Mouse (Mus musculus) C2C12 (cell line): ENCODE results near the gene P4ha2. TPM values are rescaled to one million over a fixed set of nuclear protein-coding genes. Genes with fewer than 3 reads are reported as not detected.

Experiments
- H3K27me3 ChIP-seq: one replicate; pipeline ENCODE4 v1.6.1; 2011; ENCODE audit not compliant: control insufficient read depth, insufficient read depth, insufficient read length
- H3K36me3 ChIP-seq: one replicate; pipeline ENCODE4 v1.6.1; 2011; ENCODE audit not compliant: control insufficient read depth, insufficient read depth
- H3K4me3 ChIP-seq: one replicate; pipeline ENCODE4 v1.5.1; 2011; ENCODE audit warnings: mild to moderate bottlenecking, control low read depth; ENCODE audit not compliant: poor library complexity, insufficient read depth, severe bottlenecking
- H3K79me2 ChIP-seq: one replicate; pipeline ENCODE4 v1.6.1; 2011; ENCODE audit not compliant: control insufficient read depth, insufficient read depth
- H3K79me3 ChIP-seq: one replicate; pipeline ENCODE4 v1.6.1; 2011; ENCODE audit warnings: low read depth, control low read depth
- H3ac ChIP-seq: one replicate; pipeline ENCODE3; 2011; ENCODE audit warnings: low read depth; ENCODE audit not compliant: control insufficient read depth, insufficient read length
- CEBPB ChIP-seq: IDR thresholded peaks from one replicate; pipeline ENCODE4 v1.6.1; 2011; ENCODE audit warnings: low read depth, mild to moderate bottlenecking, control low read depth, moderate library complexity
- CTCF ChIP-seq: IDR thresholded peaks from one replicate; pipeline ENCODE4 v1.5.1; 2011; ENCODE audit not compliant: control insufficient read depth, insufficient read depth, insufficient read length
- FOSL1 ChIP-seq: IDR thresholded peaks from one replicate; pipeline ENCODE4 v1.8.0; 2011; ENCODE audit warnings: mild to moderate bottlenecking, low read length; ENCODE audit not compliant: poor library complexity, insufficient read depth, severe bottlenecking
- MAX ChIP-seq: IDR thresholded peaks from one replicate; pipeline ENCODE4 v1.6.1; 2011; ENCODE audit warnings: mild to moderate bottlenecking, control low read depth
- MYOD1 ChIP-seq: IDR thresholded peaks from one replicate; pipeline ENCODE4 v1.6.1; 2011; ENCODE audit warnings: low read depth; ENCODE audit not compliant: control insufficient read depth, insufficient read length
- MYOG ChIP-seq: IDR thresholded peaks from one replicate; pipeline ENCODE4 v1.6.1; 2011; ENCODE audit not compliant: control insufficient read depth, insufficient read length; ENCODE audit errors: extremely low read depth
- USF1 ChIP-seq: IDR thresholded peaks from one replicate; pipeline ENCODE4 v1.6.1; 2011; ENCODE audit warnings: low read depth, mild to moderate bottlenecking, control low read depth, moderate library complexity
- polyA plus RNA-seq: library from polyadenylated mRNA; unstranded; fragments of >200 nt; fragmentation: generic; extraction: Trizol; gene quantifications from one replicate; pipeline ENCODE4 v1.2.1, GENCODE M21; 2012; ENCODE audit warnings: missing spikeins

The P4ha2 gene
- polyA plus RNA-seq, 1 experiment: 26.4 TPM

GRCm38 (mm10) chr11:54122416-54123264 is 22.7 kb downstream of the P4ha2 start:
- Histone ChIP-seq H3K36me3 (peaks cover 34% of the 10 kb centered on the region), H3K27me3 (no peaks in the 10 kb centered on the region), H3K4me3 (no peak overlapping the region), H3K79me2 (no peaks in the 10 kb centered on the region), H3K79me3 (no peaks in the 10 kb centered on the region), H3ac (no peak overlapping the region)
- TF ChIP-seq CTCF: no peak
- TF ChIP-seq MYOG: no peak

- H3K79me2 ChIP-seq: no peaks in the 10 kb centered on the region
- H3K27me3 ChIP-seq: no peaks in the 10 kb centered on the region
- H3ac ChIP-seq: no peak overlapping the region
- no peak overlapping the region for H3K4me3 ChIP-seq
- peaks cover 23% of the 10 kb centered on the region for H3K36me3 ChIP-seq
- TF ChIP-seq USF1: no peak
- TF ChIP-seq CTCF: no peak
- no peak for TF ChIP-seq MYOG
- no peak for TF ChIP-seq MAX
- no peak for TF ChIP-seq FOSL1
- TF ChIP-seq MYOD1: no peak
- no peak for TF ChIP-seq CEBPB
- H3K79me3 ChIP-seq: no peaks in the 10 kb centered on the region
Measured at GRCm38 (mm10) chr11:54125982-54126648, 26.2 kb downstream of the P4ha2 start.

- TF ChIP-seq MYOD1 (no peak), CEBPB (no peak), MYOG (no peak), USF1 (no peak), FOSL1 (no peak), CTCF (no peak), MAX (no peak)
- no peak overlapping the region for H3ac ChIP-seq
- no peaks in the 10 kb centered on the region for H3K27me3 ChIP-seq
- no peaks in the 10 kb centered on the region for H3K79me3 ChIP-seq
- H3K36me3 ChIP-seq: peaks cover 25% of the 10 kb centered on the region
- no peaks in the 10 kb centered on the region for H3K79me2 ChIP-seq
- no peak overlapping the region for H3K4me3 ChIP-seq
Measured at GRCm38 (mm10) chr11:54126654-54127374, 26.9 kb downstream of the P4ha2 start.

DNA sequence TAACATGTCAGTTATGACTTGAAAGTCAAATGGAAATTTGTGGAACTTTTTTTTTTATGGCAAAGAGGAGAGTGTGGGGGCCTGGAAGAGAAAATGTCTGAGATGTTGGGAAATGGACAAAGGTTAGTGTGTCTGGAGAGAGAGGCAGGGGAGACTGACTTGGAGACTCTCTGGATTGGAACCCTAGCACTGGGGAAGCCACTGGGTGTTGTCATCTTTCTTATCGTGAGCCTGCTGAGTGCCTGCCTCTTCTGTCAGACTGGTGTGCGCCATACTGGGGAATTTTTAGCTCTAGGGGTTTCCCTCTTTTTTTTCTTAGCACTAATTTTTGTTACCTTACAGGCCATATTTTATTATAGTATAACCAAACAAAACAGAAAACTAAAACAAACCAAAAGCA is 27.5 kb downstream of the P4ha2 start:
- Histone ChIP-seq H3K36me3 (peaks cover 29% of the 10 kb centered on the region), H3K4me3 (no peak overlapping the region), H3ac (no peak overlapping the region), H3K79me3 (no peaks in the 10 kb centered on the region), H3K79me2 (no peaks in the 10 kb centered on the region), H3K27me3 (no peaks in the 10 kb centered on the region)
- TF ChIP-seq CTCF: no peak
- TF ChIP-seq FOSL1: no peak
- TF ChIP-seq MYOG: no peak
- TF ChIP-seq CEBPB: no peak
- no peak for TF ChIP-seq USF1
- no peak for TF ChIP-seq MAX
- TF ChIP-seq MYOD1: no peak

DNA sequence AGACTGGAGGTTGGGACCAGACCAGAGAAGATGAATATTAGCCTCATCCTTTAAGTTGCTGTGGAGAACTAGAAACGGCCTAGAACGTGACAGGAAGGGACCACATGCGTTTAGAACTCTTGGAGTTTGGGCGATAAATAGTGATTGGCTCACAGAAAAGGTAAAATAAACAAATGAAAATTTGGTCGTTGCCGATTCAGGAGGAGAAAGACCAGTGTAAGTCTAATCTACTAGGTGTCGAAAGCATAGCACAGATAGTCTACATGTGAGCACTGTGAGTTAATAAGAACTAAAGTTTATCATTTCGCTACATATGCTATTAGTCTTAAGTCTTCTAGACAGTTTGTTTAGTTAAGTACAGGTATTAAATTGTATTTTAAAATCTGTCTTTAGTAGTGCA is 30.1 kb downstream of the P4ha2 start:
- Histone ChIP-seq H3K4me3 (no peak overlapping the region), H3K79me2 (no peaks in the 10 kb centered on the region), H3K79me3 (no peaks in the 10 kb centered on the region), H3ac (no peak overlapping the region), H3K36me3 (peaks cover 19% of the 10 kb centered on the region), H3K27me3 (no peaks in the 10 kb centered on the region)
- TF ChIP-seq MAX: no peak

- H3ac ChIP-seq: no peak overlapping the region
- no peak overlapping the region for H3K4me3 ChIP-seq
- no peaks in the 10 kb centered on the region for H3K79me3 ChIP-seq
- no peak for TF ChIP-seq USF1
- TF ChIP-seq CEBPB: no peak
- no peak for TF ChIP-seq MYOG
- TF ChIP-seq MAX: no peak
- no peak for TF ChIP-seq MYOD1
- TF ChIP-seq CTCF: no peak
- no peak for TF ChIP-seq FOSL1
- H3K27me3 ChIP-seq: no peaks in the 10 kb centered on the region
- no peaks in the 10 kb centered on the region for H3K79me2 ChIP-seq
- H3K36me3 ChIP-seq: peaks cover 19% of the 10 kb centered on the region
Measured at GRCm38 (mm10) chr11:54130721-54131120, 30.8 kb downstream of the P4ha2 start.
